Mouse (Mus musculus): ENCODE measurements at regions not wholly inside any gene's neighbourhood (a gene's known extent, or its start where the extent isn't known, plus 50 kb on each side); places are given as distances from the start of the nearest gene placed in this dataset.

DNA sequence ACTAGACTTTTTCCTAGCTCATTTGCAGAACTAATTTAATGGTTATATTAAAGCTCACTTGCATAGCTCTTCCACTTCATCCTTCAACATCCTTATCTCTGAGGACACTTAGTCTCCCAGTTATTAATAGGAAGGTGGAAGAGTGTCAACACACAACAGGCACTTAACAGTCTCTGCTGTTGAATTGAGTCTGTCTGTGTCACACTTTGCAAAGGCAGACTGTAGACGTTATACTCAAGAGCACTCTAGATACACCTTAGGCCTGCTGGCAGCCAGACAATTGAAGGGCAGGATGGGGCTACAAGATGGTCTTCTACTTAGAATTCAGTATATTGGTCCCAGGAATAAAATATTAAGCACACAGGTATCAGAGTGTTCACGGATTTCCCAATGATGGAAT is 172.6 kb upstream of the F930015N05Rik start:
- 50% methylated on average over 2 of the region's 2 CpGs for WGBS
- no peak overlapping the region for H3K4me3 ChIP-seq
- no peak for ATAC-seq (ENCODE audit: extremely low read depth, insufficient number of reproducible peaks, low FRiP score, low TSS enrichment)

DNA sequence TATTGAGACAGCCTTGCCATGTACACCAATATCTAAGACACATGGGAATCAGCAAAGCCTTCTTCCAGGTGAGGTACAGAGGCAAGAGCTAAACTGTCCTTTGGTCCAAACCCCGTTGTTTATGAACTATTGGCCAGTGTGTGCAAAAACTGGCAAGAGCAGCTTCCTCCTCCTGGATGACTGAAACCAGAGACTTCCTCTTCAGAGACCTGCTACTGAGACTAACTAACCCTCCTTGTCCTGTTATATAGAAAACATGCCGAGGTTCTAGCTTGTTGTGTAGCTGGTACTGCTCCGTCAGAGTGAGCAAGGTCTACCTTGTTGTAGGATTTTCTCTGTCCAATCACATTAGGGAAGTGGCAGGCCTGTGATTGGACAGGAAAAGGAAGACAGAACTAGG is 174.3 kb upstream of the F930015N05Rik start:
- no peak for ATAC-seq (ENCODE audit: extremely low read depth, insufficient number of reproducible peaks, low FRiP score, low TSS enrichment)
- H3K36me3 ChIP-seq, result no peaks in the 10 kb centered on the region
- H3K4me1 ChIP-seq, result peaks cover 4% of the 10 kb centered on the region; the same call in 1 of the 2 replicates
- 71% methylated on average over 3 of the region's 3 CpGs for WGBS
- H3K4me3 ChIP-seq, result no peak overlapping the region
- peaks cover 58% of the 10 kb centered on the region for H3K27me3 ChIP-seq (replicated peaks)
- no peak overlapping the region for H3K9ac ChIP-seq
- H3K4me2 ChIP-seq, result no peak overlapping the region
- peaks cover 17% of the 10 kb centered on the region; the same call in 1 of the 2 replicates for H3K9me3 ChIP-seq
- H3K27ac ChIP-seq (replicated peaks), result no peak overlapping the region

More for the DNA sequence above, 172.6 kb upstream of the F930015N05Rik start:
- Histone ChIP-seq H3K4me2 (no peak overlapping the region), H3K27ac (replicated peaks) (no peak overlapping the region), H3K36me3 (no peaks in the 10 kb centered on the region), H3K4me1 (peaks cover 4% of the 10 kb centered on the region; the same call in 1 of the 2 replicates), H3K9ac (no peak overlapping the region), H3K27me3 (replicated peaks) (peaks cover 43% of the 10 kb centered on the region), H3K9me3 (peaks cover 17% of the 10 kb centered on the region; the same call in 1 of the 2 replicates)

DNA sequence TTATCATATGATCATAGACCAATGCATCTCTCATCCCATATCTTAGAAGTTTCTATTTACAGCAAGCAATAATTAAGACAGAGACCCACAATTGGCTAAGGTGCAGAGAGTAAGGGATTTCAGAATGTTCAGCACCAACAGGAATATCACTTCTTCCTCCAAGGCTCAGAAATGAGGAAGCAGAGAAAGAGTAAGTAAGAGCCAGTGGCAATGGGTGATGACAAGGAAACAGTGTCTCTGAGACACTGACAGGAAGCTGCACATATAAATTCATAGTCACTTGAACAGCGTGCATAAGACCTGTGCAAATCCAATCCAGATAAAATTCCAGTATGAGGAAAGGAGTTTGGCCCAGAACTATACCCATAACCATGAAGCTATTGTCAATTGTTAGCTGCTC is 178.7 kb upstream of the F930015N05Rik start:
- H3K4me1 ChIP-seq, result 0 out of 2 replicates have a peak, but pooled peaks cover 5% of the 10 kb centered on the region
- H3K27ac ChIP-seq (replicated peaks), result no peak overlapping the region
- no peak for ATAC-seq (ENCODE audit: extremely low read depth, insufficient number of reproducible peaks, low FRiP score, low TSS enrichment)
- no peak overlapping the region for H3K4me3 ChIP-seq
- H3K9me3 ChIP-seq, result peaks cover 17% of the 10 kb centered on the region; the same call in 1 of the 2 replicates
- no peak overlapping the region for H3K9ac ChIP-seq
- H3K27me3 ChIP-seq (replicated peaks), result peaks cover 78% of the 10 kb centered on the region
- no peaks in the 10 kb centered on the region for H3K36me3 ChIP-seq
- WGBS, result 55% methylated on average over 1 of the region's 1 CpGs
- H3K4me2 ChIP-seq, result no peak overlapping the region

DNA sequence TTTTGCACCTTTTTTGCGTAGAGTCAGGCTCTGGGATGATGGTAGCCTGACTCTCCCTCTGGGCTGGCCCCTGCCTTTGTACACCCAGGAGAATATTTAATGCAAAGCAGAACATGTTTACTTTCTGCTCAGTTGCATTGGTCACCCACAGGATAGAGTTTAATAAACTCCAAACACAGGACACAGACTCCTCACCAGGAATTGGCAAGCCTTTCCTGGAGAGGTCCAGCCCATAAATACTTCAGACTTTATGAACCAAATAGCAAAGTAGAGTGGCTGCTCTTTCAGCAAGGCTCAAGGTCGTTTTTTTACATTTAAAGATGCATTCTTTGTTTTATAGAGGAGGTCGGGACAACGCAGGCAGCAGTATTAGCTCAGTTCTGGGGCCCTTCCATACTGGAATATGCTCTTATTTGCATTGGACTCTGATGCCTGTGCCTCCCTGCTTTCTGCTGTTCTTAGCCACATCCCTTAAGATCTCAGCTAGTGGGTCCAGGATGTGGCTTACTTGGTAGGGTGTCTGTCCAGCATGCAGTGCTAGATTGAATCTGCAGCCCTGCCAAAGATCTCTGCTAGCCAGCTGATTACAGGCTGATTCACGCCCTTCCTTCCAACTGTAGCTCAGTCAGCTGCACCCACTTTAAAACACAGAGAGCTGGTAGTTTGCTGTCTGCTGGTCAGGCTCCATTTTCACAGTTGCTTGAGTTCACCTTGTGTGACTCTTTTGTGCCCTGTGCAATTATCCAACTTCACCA is 182.4 kb upstream of the F930015N05Rik start:
- Histone ChIP-seq H3K4me2 (no peak overlapping the region), H3K9ac (no peak overlapping the region), H3K4me1 (0 out of 2 replicates have a peak, but pooled peaks cover 5% of the 10 kb centered on the region), H3K4me3 (no peak overlapping the region), H3K27me3 (replicated peaks) (peaks cover 79% of the 10 kb centered on the region), H3K36me3 (no peaks in the 10 kb centered on the region), H3K9me3 (no peaks in the 10 kb centered on the region), H3K27ac (replicated peaks) (no peak overlapping the region)
- whole genome bisulfite sequencing, result 58% methylated on average over 5 of the region's 5 CpGs
- ATAC-seq (ENCODE audit: extremely low read depth, insufficient number of reproducible peaks, low FRiP score, low TSS enrichment), result no peak

DNA sequence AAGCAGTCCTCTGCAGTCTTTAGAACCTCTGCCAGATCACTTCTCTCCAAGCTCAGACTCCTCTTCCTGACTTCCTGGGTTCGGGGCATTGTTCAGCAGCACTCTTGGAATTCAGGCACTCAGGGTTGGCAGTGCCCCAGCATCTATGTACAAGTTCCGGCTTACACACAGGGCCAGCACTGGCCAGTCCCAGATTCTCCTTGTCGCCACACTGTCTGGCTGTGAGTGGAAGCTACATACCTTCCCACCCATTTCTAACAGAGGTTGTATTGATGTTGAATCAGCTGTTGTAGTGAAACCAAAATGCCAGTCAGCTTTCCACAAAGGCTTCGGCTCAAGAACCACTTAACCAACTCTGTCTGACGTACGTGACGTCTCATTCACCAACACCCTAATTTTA is 190.7 kb upstream of the F930015N05Rik start:
- peaks cover 12% of the 10 kb centered on the region; the same call in 1 of the 2 replicates for H3K27me3 ChIP-seq (replicated peaks)
- whole genome bisulfite sequencing, result 38% methylated on average over 7 of the region's 7 CpGs
- ATAC-seq (ENCODE audit: extremely low read depth, insufficient number of reproducible peaks, low FRiP score, low TSS enrichment), result no peak; the same call in 1 of the 2 replicates
- peak overlapping the region; percentile 54; the same call in 1 of the 2 replicates for H3K27ac ChIP-seq (replicated peaks)
- H3K4me1 ChIP-seq, result peaks cover 12% of the 10 kb centered on the region
- no peak overlapping the region for H3K4me3 ChIP-seq
- H3K36me3 ChIP-seq, result no peaks in the 10 kb centered on the region
- no peak overlapping the region for H3K9ac ChIP-seq
- H3K4me2 ChIP-seq, result no peak overlapping the region; the same call in 1 of the 2 replicates
- no peaks in the 10 kb centered on the region for H3K9me3 ChIP-seq

DNA sequence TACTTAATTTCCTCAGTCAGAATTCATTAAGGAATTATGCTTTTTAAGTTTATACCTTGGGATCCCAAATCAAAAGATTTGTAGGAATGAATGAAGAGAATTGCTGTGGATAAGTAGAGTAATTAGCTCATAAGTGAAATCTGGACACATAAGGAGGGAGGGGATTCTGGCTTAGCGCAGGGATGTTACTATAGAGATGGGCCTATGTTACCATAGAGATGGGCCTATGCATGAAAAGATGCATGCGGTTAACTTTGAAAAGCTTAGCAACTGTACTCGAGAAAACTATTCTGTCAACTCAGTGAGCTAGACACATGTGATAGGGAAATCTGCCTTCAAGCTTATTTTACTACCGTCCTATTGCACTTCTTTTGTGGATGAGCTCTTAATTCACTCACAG is 204.5 kb upstream of the F930015N05Rik start:
- Histone ChIP-seq H3K4me1 (no peaks in the 10 kb centered on the region), H3K27me3 (replicated peaks) (peaks cover 3% of the 10 kb centered on the region), H3K27ac (replicated peaks) (no peak overlapping the region), H3K36me3 (no peaks in the 10 kb centered on the region), H3K9ac (no peak overlapping the region), H3K9me3 (peaks cover 4% of the 10 kb centered on the region; the same call in 1 of the 2 replicates), H3K4me3 (no peak overlapping the region), H3K4me2 (no peak overlapping the region)
- WGBS, result 78% methylated on average over 4 of the region's 4 CpGs
- no peak for ATAC-seq (ENCODE audit: extremely low read depth, insufficient number of reproducible peaks, low FRiP score, low TSS enrichment)

DNA sequence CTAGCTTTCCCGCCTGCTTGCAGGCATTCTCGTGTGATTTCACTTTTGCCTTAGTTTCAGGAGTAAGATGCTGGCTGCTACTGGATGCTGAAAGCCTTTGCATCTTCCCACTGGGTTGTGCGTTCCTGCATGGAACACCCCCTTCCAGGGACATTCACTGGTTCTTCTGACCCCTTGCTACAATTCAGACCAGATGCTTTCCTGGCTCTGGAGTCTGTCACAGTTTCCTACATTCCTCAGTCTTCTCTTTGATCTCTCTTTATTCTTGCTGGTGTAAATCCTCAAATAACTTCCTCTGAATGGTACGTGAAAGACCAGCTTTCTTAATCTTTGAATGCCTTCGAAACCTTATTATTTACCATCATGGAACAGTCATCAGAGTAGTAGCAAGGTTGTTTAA is 206.7 kb upstream of the F930015N05Rik start:
- Histone ChIP-seq H3K36me3 (no peaks in the 10 kb centered on the region), H3K9me3 (no peaks in the 10 kb centered on the region), H3K27ac (replicated peaks) (no peak overlapping the region), H3K4me3 (no peak overlapping the region), H3K4me1 (no peaks in the 10 kb centered on the region), H3K27me3 (replicated peaks) (peaks cover 3% of the 10 kb centered on the region), H3K9ac (no peak overlapping the region), H3K4me2 (no peak overlapping the region)
- WGBS, result 52% methylated on average over 5 of the region's 5 CpGs
- ATAC-seq (ENCODE audit: extremely low read depth, insufficient number of reproducible peaks, low FRiP score, low TSS enrichment), result no peak

DNA sequence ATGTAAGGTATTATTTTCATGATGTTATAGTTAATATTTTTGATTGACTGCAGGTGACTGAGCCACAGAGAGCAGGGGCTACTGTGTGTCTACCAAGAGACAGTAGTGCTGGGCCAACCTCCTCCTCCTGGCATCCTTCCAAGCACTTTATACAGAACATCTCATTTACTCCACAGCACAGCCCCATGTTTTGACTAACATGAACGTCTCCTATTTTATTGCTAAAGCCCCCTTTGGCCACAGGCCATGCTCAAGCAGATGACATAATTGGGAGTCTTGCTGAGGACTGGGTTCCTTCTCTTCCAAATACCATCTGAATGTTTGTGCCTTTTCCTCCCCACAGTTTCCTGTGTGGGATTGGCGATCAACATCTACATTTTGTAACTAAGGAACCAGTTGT is 211.5 kb upstream of the F930015N05Rik start:
- no peak overlapping the region for H3K9ac ChIP-seq
- no peaks in the 10 kb centered on the region for H3K36me3 ChIP-seq
- ATAC-seq (ENCODE audit: extremely low read depth, insufficient number of reproducible peaks, low FRiP score, low TSS enrichment), result no peak
- no peak overlapping the region for H3K4me3 ChIP-seq
- no peaks in the 10 kb centered on the region for H3K9me3 ChIP-seq
- H3K27me3 ChIP-seq (replicated peaks), result peaks cover under 1% of the 10 kb centered on the region
- no peaks in the 10 kb centered on the region for H3K4me1 ChIP-seq
- WGBS, result 55% methylated on average over 2 of the region's 2 CpGs
- H3K27ac ChIP-seq (replicated peaks), result no peak overlapping the region
- H3K4me2 ChIP-seq, result no peak overlapping the region

DNA sequence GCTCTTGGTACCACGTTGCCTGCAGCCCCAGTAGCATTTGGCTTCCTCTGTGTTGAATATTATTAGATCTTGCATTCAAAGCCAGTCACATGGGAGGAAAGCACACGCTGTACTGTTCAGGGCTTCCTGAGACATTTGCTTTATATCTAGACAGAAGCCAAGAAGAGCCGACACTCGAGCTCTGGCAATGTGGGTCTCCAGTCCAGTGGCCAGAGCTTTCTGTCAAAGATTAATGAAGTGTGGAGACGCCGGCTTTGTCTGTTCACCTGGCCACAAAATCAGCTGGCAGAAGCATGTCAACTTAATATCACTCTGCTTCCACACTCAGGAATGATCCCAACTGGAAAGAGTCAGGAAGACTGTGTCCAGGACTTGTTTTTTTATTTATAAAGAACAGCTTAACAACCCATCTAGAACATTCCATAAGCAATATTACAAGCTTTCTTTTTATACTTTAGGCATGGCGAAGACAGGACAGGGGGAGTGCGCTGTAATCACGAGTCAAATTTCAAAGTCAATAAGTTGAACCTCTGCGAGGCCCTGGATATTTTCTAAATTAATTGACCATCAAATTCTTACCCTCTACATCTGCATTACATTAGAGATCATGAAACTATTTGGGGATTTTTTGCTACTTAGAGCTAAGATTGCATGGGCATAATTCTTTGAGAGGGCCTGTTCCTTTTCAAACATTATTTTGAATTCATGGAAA is 214.3 kb upstream of the F930015N05Rik start:
- H3K9ac ChIP-seq, result no peak overlapping the region
- H3K4me2 ChIP-seq, result no peak overlapping the region
- WGBS, result 75% methylated on average over 10 of the region's 10 CpGs
- H3K27ac ChIP-seq (replicated peaks), result no peak overlapping the region
- no peaks in the 10 kb centered on the region for H3K4me1 ChIP-seq
- H3K4me3 ChIP-seq, result no peak overlapping the region
- no peaks in the 10 kb centered on the region for H3K36me3 ChIP-seq
- no peaks in the 10 kb centered on the region for H3K9me3 ChIP-seq
- no peak for ATAC-seq (ENCODE audit: extremely low read depth, insufficient number of reproducible peaks, low FRiP score, low TSS enrichment)
- no peaks in the 10 kb centered on the region for H3K27me3 ChIP-seq (replicated peaks)

DNA sequence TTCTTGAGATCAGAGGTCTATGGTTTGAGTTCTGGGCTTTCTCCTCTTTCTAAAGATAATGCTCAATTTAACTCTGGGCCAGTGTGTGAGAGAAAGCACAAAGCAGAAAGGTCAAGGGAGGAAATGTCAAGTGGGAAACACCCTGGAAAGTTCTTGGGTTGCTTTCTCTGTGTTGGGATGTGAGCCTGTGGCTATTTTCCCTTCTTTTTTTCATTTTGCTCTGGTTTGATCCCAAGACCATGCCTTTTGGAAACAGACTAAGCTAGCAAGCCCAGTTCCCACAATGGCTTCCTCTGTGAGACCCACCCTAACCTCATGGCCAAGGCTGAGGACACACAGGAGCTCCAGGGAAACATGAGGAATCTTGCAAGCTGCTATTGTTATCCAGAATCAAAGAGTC is 216.4 kb upstream of the F930015N05Rik start:
- no peak overlapping the region for H3K27ac ChIP-seq (replicated peaks)
- H3K27me3 ChIP-seq (replicated peaks), result no peaks in the 10 kb centered on the region
- no peak overlapping the region for H3K4me2 ChIP-seq
- no peak; the same call in 1 of the 2 replicates for ATAC-seq (ENCODE audit: extremely low read depth, insufficient number of reproducible peaks, low FRiP score, low TSS enrichment)
- H3K9me3 ChIP-seq, result no peaks in the 10 kb centered on the region
- no peaks in the 10 kb centered on the region for H3K36me3 ChIP-seq
- no peak overlapping the region for H3K4me3 ChIP-seq
- 0 out of 2 replicates have a peak, but pooled peaks cover 4% of the 10 kb centered on the region for H3K4me1 ChIP-seq
- H3K9ac ChIP-seq, result no peak overlapping the region

DNA sequence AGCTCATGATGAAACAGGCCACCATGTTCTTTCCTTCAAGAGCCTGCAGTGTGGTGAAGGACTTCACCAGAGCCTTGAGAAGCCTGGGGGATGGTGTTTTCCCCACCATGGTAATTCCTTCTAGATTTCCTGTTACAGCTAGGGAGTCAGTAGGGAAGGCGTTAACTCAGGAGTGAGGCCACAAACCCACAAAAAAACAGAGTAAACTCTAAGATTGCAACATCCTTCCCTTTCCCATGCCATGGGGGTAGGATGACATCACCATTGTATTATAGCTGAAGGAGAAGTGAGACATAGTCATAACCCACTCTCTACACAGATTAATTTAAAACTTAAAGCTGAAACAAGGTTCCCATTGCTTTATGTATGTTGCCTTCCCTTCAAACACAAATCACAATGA is 218.7 kb upstream of the F930015N05Rik start:
- no peak overlapping the region for H3K4me2 ChIP-seq
- H3K4me1 ChIP-seq, result 0 out of 2 replicates have a peak, but pooled peaks cover 4% of the 10 kb centered on the region
- no peaks in the 10 kb centered on the region for H3K36me3 ChIP-seq
- 73% methylated on average over 1 of the region's 1 CpGs for WGBS
- H3K9me3 ChIP-seq, result no peaks in the 10 kb centered on the region
- no peak overlapping the region for H3K27ac ChIP-seq (replicated peaks)
- no peak overlapping the region for H3K9ac ChIP-seq
- ATAC-seq (ENCODE audit: extremely low read depth, insufficient number of reproducible peaks, low FRiP score, low TSS enrichment), result no peak
- H3K4me3 ChIP-seq, result no peak overlapping the region
- no peaks in the 10 kb centered on the region for H3K27me3 ChIP-seq (replicated peaks)
